Mouse (Mus musculus): ENCODE measurements around the gene Lrrc73. TPM values are rescaled to one million over a fixed set of nuclear protein-coding genes. Genes with fewer than 3 reads are reported as not detected.

Gene Lrrc73
- polyA plus RNA-seq, 1 experiment from 2014 or later = not detected

DNA sequence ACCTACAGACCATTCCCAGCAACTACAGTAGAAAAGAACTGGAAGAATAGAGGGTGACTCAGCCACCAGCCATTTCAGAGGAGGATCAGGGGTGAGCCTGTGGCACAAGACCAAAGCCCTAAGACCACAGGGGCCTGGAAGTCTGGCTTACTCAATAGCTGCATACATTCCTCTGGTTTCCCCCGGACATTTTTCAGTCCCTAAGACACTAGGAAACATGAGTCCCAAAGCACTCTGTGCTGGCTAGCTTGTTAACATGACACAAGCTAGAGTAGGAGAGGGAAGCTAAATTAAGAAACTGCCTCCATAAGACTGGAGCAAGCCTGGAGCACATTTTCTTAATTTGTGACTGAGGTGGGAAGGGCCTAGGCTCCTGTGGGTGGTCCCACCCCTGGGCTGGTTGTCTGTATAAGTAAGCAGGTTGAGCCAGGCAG is 20.5 kb downstream of the Lrrc73 start:
- H3K4me1 ChIP-seq (replicated peaks) = 0 out of 2 replicates have a peak, but pooled peaks cover 3% of the 10 kb centered on the region
- no peak overlapping the region for H3K4me3 ChIP-seq (replicated peaks)
- H3K9me3 ChIP-seq (replicated peaks) = no peaks in the 10 kb centered on the region
- H3K27me3 ChIP-seq = no peaks in the 10 kb centered on the region
- no peak overlapping the region for H3K9ac ChIP-seq
- 77% methylated on average over 1 of the region's 1 CpGs for WGBS (ENCODE audit: insufficient replicate concordance)
- H3K36me3 ChIP-seq (replicated peaks) = peaks cover 43% of the 10 kb centered on the region
- no peak overlapping the region for H3K4me2 ChIP-seq
- H3K27ac ChIP-seq (replicated peaks) = no peak overlapping the region
- ATAC-seq (ENCODE audit: insufficient read depth) = no peak

DNA sequence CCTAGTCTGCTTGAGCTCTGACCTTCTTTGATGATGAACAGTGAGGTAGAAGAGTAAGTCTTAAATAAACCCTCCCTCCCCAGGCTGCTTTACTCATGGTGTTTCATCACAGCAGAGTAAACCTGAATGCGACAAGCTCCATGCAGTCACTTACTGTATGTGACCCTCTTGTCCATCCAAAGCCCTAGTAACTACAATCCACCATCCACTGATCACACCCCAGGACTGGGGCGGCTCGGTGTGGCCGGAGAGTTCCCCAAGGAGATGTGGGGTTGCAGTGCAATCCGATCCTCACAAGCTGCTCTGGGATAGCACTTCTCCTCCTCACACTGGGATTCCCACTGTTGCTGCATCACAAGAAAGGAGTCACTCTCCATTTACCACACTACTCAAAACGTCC is 21.1 kb downstream of the Lrrc73 start:
- no peak for ATAC-seq (ENCODE audit: insufficient read depth)
- Histone ChIP-seq H3K36me3 (replicated peaks) (peaks cover 50% of the 10 kb centered on the region), H3K27me3 (no peaks in the 10 kb centered on the region), H3K27ac (replicated peaks) (no peak overlapping the region), H3K9me3 (replicated peaks) (no peaks in the 10 kb centered on the region), H3K4me1 (replicated peaks) (0 out of 2 replicates have a peak, but pooled peaks cover 3% of the 10 kb centered on the region), H3K9ac (no peak overlapping the region), H3K4me3 (replicated peaks) (no peak overlapping the region), H3K4me2 (no peak overlapping the region)
- 82% methylated on average over 6 of the region's 6 CpGs for WGBS (ENCODE audit: insufficient replicate concordance)

DNA sequence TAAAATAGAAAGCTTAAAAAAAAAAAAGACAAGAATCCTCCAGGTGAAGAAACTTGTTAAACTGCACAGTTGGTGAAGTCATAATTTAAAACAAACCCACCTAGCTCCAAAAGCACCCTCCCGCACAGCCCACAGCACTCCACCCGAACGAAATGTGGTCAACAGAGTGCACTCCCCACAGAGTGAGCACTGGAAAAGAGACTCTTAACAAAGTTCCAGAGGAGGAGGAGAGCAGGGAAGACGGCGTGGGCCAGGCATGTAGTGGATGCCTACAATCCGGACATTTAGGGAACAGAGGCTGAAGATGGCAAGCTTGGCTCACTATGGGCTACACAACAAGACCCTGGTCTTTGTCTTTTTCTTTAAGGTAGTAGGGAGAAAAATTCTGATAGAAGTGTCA is 21.7 kb downstream of the Lrrc73 start:
- 74% methylated on average over 6 of the region's 6 CpGs for WGBS (ENCODE audit: insufficient replicate concordance)
- Histone ChIP-seq H3K27ac (replicated peaks) (no peak overlapping the region), H3K4me1 (replicated peaks) (peaks cover 3% of the 10 kb centered on the region; the same call in 1 of the 2 replicates), H3K36me3 (replicated peaks) (peaks cover 55% of the 10 kb centered on the region), H3K9me3 (replicated peaks) (no peaks in the 10 kb centered on the region), H3K4me2 (no peak overlapping the region), H3K27me3 (no peaks in the 10 kb centered on the region), H3K9ac (no peak overlapping the region), H3K4me3 (replicated peaks) (no peak overlapping the region)
- ATAC-seq (ENCODE audit: insufficient read depth) = no peak

DNA sequence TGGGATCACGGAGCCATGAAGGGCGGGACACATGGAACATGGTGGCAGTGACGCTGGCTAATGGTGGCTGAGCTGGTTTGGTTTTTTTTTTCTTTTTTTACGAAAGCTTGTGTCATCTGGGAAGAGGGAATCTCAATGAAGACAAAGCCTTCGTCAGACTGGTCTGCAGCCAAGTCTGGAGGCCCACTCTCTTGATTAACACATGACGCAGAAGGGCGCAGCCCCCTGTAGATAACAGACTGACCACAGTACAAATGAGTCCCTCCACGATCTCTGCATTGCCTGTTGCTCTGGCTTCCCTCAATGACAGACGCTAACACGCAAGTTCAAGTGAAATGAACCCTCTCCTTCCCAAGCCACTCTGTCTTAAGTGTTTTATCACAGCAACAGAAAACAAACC is 22.2 kb downstream of the Lrrc73 start:
- Histone ChIP-seq H3K4me2 (no peak overlapping the region), H3K9me3 (replicated peaks) (no peaks in the 10 kb centered on the region), H3K9ac (no peak overlapping the region), H3K4me1 (replicated peaks) (peaks cover 3% of the 10 kb centered on the region; the same call in 1 of the 2 replicates), H3K4me3 (replicated peaks) (no peak overlapping the region), H3K36me3 (replicated peaks) (peaks cover 57% of the 10 kb centered on the region), H3K27me3 (no peaks in the 10 kb centered on the region), H3K27ac (replicated peaks) (no peak overlapping the region)
- ATAC-seq (ENCODE audit: insufficient read depth) = no peak
- WGBS (ENCODE audit: insufficient replicate concordance) = 63% methylated on average over 10 of the region's 10 CpGs

DNA sequence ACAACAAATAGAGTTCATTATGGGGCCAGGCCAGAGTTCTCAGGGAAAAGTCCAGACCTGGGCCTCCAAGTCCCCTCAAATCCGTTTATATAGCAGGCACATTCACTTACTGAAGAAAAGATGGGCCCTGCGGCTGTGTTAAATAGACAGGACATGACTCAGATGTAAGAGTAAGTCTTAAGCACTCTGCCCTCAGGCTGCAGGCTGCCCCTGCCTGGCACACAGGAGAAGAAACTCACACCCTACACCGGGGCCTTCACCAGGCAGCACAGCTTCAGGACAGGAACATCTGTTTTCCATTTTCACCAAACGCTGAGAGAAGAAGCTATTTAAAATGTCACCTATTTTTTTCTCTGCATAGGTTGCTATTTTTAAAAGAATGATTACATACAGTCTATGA is 24.3 kb downstream of the Lrrc73 start:
- Histone ChIP-seq H3K36me3 (replicated peaks) (peaks cover 45% of the 10 kb centered on the region), H3K4me1 (replicated peaks) (peaks cover 17% of the 10 kb centered on the region), H3K27ac (replicated peaks) (no peak overlapping the region), H3K9ac (no peak overlapping the region), H3K9me3 (replicated peaks) (no peaks in the 10 kb centered on the region), H3K27me3 (no peaks in the 10 kb centered on the region), H3K4me3 (replicated peaks) (no peak overlapping the region), H3K4me2 (no peak overlapping the region)
- ATAC-seq (ENCODE audit: insufficient read depth) = no peak
- WGBS (ENCODE audit: insufficient replicate concordance) = 74% methylated on average over 4 of the region's 4 CpGs

DNA sequence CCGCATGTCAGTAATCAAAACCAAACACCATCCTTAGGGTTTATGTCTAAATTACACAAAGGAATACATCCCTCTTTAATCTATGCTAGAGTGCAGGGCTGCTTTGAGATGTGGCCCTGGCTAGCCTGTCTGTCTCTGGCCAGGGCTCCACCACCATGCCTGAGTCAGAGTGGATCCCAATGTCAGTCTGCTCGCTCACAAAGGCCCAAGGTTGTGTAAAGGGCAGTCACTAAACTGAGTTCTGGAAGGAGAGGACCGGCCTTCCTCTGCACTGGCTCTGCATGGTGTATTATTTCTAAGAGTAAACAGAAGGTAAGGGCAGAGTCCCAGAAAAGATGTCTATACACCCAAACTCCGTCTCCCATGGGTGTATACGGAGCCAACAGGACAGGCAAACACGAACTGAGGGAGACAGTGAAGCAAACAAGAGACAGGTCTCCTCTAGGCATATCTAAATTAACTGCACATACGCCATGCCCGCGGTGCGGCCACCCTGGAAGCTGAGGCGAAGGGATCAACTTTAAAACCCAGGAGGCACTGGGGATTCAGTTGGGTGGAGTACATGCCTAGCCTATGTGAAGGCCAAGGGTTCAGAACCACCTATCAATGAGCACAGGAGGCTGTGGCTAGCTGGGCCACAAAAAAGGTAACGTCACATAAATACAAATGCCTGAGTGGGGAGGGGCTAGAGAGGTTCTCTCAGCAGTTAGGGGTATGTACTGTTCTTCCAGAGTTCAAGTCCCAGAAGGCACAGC is 24.9 kb downstream of the Lrrc73 start:
- H3K9me3 ChIP-seq (replicated peaks) = no peaks in the 10 kb centered on the region
- H3K36me3 ChIP-seq (replicated peaks) = peaks cover 45% of the 10 kb centered on the region
- no peak for ATAC-seq (ENCODE audit: insufficient read depth)
- H3K9ac ChIP-seq = no peak overlapping the region
- H3K27me3 ChIP-seq = no peaks in the 10 kb centered on the region
- H3K4me3 ChIP-seq (replicated peaks) = no peak overlapping the region
- H3K27ac ChIP-seq (replicated peaks) = no peak overlapping the region
- H3K4me1 ChIP-seq (replicated peaks) = peaks cover 20% of the 10 kb centered on the region
- H3K4me2 ChIP-seq = no peak overlapping the region
- 90% methylated on average over 12 of the region's 12 CpGs for WGBS (ENCODE audit: insufficient replicate concordance)

DNA sequence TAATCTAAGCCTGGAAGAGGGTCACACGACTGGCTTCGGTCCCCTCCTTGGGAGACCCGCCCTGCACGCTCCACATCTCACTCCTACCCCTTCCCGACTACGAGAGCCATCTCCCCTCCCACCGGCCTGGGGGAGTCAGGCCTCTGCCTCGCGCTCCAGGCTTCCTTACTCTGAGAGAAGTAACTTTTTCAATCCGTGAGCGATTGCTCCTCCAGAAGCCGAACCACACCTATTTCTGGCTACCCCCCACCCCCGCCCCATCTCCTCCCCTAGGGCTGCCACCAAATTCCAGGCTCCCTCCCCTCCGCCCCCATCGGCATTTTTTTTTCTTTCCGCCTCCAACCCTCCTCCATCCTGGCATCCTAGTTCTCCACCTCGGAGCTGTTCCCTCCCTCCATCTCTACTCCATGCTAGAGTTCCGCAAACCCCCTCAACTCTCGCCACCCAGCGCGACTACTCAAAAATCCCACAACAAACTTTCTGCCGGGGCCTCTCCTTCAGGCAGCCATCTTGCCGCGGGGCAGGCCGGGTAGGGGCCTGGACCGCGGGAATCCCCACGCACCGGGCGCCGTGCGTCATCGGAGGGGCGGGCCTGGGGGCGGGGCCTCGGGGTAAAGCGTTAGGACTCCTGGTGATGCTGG is 29.3 kb downstream of the Lrrc73 start, which contains the start of gene Tjap1:
Gene Tjap1 (minus strand): TSS at position 544 of the 641 bp plus-strand sequence.
- Histone ChIP-seq H3K36me3 (replicated peaks) (peaks cover 30% of the 10 kb centered on the region), H3K4me3 (replicated peaks) (peak within 1 kb of the TSS; percentile 80), H3K27me3 (peaks cover 8% of the 10 kb centered on the region), H3K9ac (peak within 1 kb of the TSS; percentile 81), H3K4me2 (peak within 1 kb of the TSS; percentile 95), H3K9me3 (replicated peaks) (no peaks in the 10 kb centered on the region), H3K27ac (replicated peaks) (peak within 1 kb of the TSS; percentile 77), H3K4me1 (replicated peaks) (peaks cover 20% of the 10 kb centered on the region)
- under 1% methylated on average over 37 of the region's 37 CpGs for WGBS (ENCODE audit: insufficient replicate concordance)
- ATAC-seq (ENCODE audit: insufficient read depth) = peak; percentile 91

DNA sequence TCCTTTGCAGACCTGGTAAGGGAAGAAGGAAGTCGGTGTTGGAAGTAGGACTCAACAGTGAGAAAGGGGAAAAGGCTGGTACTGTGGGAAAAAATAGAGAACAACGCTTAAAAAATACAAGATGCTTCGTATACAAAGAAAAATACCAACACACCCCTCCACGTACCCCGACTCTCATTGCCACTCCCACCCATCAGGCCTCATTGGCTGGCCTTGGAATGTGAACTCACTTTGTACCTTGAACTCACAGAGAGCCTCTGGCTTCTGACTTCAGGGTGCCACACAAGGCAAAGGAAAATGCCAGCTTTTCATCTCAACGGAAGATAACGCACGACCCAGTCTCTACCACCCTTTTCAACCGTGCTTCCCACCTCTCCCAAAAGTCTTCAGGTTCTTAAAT is 29.8 kb downstream of the Lrrc73 start:
- Histone ChIP-seq H3K4me1 (replicated peaks) (peaks cover 20% of the 10 kb centered on the region), H3K9me3 (replicated peaks) (no peaks in the 10 kb centered on the region), H3K9ac (peak overlapping the region; percentile 30; the same call in 1 of the 2 replicates), H3K27me3 (peaks cover 8% of the 10 kb centered on the region), H3K4me2 (peak overlapping the region; percentile 95), H3K36me3 (replicated peaks) (peaks cover 27% of the 10 kb centered on the region), H3K27ac (replicated peaks) (no peak overlapping the region), H3K4me3 (replicated peaks) (peak overlapping the region; percentile 80)
- ATAC-seq (ENCODE audit: insufficient read depth) = peak; percentile 20; the same call in 1 of the 2 replicates
- WGBS (ENCODE audit: insufficient replicate concordance) = 23% methylated on average over 9 of the region's 9 CpGs

DNA sequence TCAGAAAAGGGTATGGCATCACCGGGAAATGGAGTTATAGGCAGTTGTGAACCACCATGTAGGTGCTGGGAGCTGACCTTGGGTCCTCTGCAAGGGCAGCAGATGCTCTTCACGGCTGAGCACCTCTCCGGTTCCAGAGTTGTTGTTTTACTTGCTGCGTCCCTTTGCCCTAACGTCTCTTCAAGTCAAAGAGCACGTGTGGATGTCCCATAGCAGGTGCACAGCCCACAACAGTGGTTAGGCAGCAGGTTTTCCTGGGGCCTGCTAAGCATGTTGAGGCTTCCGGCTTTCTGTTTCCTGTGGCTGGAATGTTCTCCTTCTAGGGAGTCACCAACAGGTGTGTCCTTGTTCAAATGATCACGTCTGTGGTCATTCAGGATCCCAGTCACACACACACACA is 30.6 kb downstream of the Lrrc73 start:
- H3K36me3 ChIP-seq (replicated peaks) = peaks cover 20% of the 10 kb centered on the region
- no peak overlapping the region for H3K27ac ChIP-seq (replicated peaks)
- H3K4me2 ChIP-seq = no peak overlapping the region
- H3K9me3 ChIP-seq (replicated peaks) = no peaks in the 10 kb centered on the region
- no peak for ATAC-seq (ENCODE audit: insufficient read depth)
- no peak overlapping the region for H3K9ac ChIP-seq
- WGBS (ENCODE audit: insufficient replicate concordance) = 65% methylated on average over 8 of the region's 8 CpGs
- peaks cover 20% of the 10 kb centered on the region for H3K4me1 ChIP-seq (replicated peaks)
- H3K4me3 ChIP-seq (replicated peaks) = no peak overlapping the region
- H3K27me3 ChIP-seq = peaks cover 9% of the 10 kb centered on the region

DNA sequence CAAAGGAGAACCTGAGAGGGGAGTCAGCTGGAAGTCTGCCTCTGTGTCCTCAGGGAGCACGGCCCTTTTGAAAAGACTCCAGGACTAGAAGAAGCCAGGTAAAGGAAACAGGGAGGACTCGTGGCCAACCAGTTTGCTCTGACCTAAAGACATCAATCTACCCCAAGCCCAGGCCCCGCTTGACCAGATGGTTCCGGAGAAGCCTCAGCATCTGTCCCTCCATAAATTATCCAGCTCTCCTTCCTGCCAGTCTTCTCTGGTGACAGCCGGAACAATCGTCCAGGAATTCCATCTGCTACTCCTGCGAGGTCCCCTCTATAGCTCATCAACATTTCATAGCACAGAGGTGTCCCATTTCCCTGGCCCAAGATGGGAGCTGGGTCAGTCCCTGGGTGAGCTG is 31.3 kb downstream of the Lrrc73 start:
- H3K27ac ChIP-seq (replicated peaks) = no peak overlapping the region
- peaks cover 12% of the 10 kb centered on the region for H3K36me3 ChIP-seq (replicated peaks)
- 46% methylated on average over 7 of the region's 7 CpGs for WGBS (ENCODE audit: insufficient replicate concordance)
- no peak for ATAC-seq (ENCODE audit: insufficient read depth)
- peaks cover 20% of the 10 kb centered on the region for H3K4me1 ChIP-seq (replicated peaks)
- H3K4me3 ChIP-seq (replicated peaks) = no peak overlapping the region
- no peak overlapping the region for H3K4me2 ChIP-seq
- peaks cover 16% of the 10 kb centered on the region for H3K27me3 ChIP-seq
- H3K9me3 ChIP-seq (replicated peaks) = no peaks in the 10 kb centered on the region
- no peak overlapping the region for H3K9ac ChIP-seq

DNA sequence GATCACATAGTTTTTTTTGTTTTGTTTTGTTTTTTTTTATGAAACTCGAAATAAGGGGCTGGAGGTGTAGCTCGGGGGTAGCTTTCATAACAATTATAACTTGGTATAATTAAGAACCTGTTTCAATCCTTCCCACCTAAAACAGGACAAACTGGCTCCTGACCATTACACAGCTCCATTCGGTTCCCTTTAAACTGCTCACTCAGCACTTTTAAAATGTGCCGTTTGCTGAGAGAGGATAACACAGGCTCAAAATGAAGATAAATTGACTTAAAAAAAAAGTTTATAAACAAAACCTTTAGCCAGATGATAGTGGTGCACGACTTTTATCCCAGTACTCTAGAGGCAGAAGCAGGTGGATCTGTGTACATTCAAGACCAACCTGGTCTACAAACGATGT is 32.1 kb downstream of the Lrrc73 start:
- H3K9ac ChIP-seq = no peak overlapping the region
- no peak overlapping the region for H3K4me2 ChIP-seq
- H3K9me3 ChIP-seq (replicated peaks) = no peaks in the 10 kb centered on the region
- H3K4me3 ChIP-seq (replicated peaks) = no peak overlapping the region
- H3K27me3 ChIP-seq = peaks cover 16% of the 10 kb centered on the region
- peaks cover 20% of the 10 kb centered on the region for H3K4me1 ChIP-seq (replicated peaks)
- ATAC-seq (ENCODE audit: insufficient read depth) = no peak
- H3K27ac ChIP-seq (replicated peaks) = no peak overlapping the region
- H3K36me3 ChIP-seq (replicated peaks) = peaks cover 5% of the 10 kb centered on the region; the same call in 1 of the 2 replicates
- WGBS (ENCODE audit: insufficient replicate concordance) = 47% methylated on average over 6 of the region's 6 CpGs

All from liver, embryonic 15.5 days (tissue).